Mouse (Mus musculus): ENCODE data around the gene Tmem189.

- no peak for TF ChIP-seq GATA1 (IDR thresholded peaks at IDR 0.05; ENCODE audit: low read length)
- TF ChIP-seq TAL1 (IDR thresholded peaks at IDR 0.05; ENCODE audit: low read length), result no peak
Observed at GRCm38 (mm10) chr2:167694244-167694643, 4.6 kb upstream of the Tmem189 start.
